Mouse (Mus musculus): ENCODE data around the gene Ago4.

Gene Ago4

DNA sequence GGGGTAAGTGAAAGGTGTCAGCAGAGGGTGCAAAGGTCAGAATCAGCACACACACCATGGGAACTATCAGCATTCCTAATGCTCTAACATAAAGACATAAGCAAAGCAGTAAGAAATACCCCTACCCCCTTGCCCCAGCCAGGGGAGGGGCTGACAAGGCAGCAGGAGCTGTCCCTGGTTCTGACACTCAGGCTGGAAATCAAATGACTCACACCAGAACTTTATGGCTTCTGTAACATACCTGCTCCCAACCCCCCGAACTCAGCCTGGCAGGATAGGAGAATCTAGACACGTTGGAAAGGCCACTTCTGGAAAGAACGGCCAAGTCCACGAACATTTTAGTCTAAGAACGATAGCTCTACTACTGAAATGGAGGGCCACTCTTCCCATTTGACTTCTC, 60.2 kb downstream of the Ago4 start:
- DNase-seq (ENCODE audit: low read depth, low spot score): peak; percentile 30

DNA sequence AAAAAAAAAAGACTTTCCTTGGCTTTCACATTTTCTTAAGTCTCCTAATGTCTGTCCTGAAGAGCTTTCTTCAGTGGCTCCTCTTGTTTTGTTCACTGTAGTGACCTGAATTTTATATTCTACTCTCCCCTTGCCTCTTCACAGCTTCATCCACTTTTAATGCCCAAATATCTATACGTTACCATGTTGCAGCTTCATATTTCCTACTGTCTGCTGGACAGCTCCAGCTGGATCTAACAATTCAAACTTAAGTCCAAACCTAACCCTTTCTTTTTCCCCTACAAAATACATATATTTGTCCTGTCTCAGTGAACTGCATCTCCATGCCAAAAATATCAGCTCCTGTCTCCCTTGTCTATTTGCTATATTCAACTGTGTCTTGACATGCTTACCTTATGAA, 63.9 kb downstream of the Ago4 start:
- DNase-seq (ENCODE audit: low read depth, low spot score): no peak

DNA sequence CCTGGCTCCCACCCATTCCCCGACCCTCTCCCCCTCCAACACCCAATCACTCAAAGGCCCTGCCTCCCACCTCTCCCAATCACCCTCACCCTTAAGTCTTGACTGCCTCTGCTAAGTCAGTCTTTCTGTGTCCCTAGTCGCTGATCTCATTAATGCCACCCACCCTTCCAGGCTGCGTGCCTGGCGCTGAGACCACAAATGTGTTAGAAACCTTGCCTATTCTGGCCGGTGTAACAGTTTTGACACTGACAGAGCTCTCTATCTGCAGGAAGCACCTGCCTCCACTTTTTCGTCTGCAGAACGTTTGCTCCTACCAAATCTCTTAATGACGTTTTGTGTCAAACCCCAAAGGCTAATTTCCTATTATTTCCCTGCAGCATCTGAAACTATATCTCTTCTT, 64.3 kb downstream of the Ago4 start:
- DNase-seq (ENCODE audit: low read depth, low spot score): no peak

DNA sequence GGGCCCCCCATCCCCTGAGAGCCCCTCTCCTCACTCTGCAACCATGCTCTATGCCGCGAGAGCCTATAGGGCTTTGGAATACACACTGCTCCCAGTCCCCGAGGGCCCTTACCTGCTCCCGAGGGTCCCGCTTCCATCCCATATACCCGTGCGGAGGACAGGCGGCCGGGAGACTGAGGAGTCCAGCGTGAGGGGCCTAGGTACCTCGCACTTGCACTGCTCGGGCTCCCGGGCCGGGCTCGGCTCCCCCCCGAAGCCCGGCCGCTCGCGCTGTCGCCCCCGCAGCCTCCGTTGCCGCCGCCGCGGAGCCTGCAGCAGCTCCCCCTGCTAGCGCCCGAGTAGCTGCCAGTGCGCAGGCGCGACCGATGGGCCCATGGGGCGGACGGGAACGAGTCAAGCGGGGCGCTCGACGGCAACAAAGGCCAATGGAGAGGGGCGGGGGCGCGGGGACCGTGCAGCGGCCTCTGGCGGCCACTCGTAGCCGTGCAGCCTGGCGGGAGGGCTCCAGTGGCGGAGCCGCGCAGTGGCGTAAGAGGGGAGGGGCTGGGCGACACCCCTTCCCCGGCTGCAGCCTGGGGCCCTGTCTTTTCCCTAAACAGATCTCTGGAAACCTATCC, 64.9 kb downstream of the Ago4 start, which contains the start of gene Ago1:
TSS of gene Ago1 (minus strand) at position 299 of the 617 bp plus-strand sequence.
- peak; percentile 92 for DNase-seq (ENCODE audit: low read depth, low spot score)

DNA sequence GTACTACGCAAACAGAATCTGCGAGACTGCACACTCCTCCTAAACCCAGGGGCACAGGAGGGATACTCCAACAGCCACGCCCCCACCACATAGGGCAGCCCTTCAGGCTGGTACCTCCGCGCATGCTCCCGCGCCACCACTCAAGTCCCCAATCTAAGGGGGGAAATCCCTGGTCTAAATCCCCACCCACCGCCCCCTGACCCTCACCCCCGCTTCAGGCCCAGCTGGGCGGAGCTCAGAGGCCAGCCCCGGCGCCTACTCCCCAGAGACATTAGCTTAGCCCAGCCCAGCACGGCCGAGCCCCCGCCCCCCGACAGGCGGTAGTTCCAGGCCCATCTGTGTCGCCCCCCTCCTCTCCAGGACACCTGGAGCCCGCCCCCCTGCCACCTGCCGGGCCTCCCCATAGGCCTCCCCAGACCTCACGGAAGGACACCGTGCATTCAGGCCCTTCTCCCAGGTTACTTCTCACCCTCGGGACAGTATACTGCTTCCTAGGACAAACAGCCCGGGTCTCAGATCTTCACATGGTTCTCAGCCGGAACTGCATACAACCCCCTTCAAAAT, 65.5 kb downstream of the Ago4 start:
- DNase-seq (ENCODE audit: low read depth, low spot score): peak; percentile 80

DNA sequence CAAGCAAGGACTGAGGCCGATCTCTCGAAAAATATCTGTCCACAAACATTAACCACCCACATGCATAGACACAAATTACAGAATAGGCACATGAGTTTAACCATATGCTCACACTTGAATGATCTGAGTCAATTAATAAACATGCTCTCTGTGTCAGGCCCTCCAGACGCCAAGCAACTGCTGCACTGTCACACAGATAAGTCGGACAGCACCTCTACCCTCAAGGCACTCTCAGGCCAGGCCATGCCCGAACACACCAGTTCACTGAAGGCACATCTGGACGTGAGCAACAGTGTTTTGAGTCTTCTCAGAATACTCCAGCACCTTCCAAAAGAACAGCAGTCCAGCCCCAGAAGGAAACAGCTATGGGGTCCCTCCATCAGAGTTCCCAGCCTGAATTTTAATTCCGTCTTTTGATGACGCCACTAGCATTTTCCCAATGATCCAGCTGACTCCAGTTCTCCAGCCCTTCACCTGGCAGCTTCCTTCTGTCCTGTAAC, 67.0 kb downstream of the Ago4 start:
- DNase-seq (ENCODE audit: low read depth, low spot score): no peak

DNA sequence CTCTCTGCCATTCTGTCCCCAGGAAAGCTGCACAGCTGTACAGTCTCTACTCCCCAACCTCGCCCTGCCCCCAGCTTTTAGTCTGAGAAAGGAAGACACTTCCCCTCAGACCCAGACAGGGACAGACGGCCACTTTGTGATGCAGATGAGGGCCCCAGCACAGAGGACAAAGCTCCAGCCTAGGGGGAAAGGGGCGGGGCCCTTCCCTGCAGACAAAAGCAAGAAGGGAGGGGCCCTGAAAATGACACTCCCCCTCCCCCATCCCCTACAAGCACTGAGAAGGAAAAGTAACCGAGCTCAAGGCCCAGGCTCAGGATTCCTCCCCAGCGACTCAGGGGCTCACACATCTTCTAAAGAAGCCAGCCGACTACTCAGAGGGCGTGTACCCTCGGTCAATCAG, 67.4 kb downstream of the Ago4 start:
- peak; percentile 38 for DNase-seq (ENCODE audit: low read depth, low spot score)

DNA sequence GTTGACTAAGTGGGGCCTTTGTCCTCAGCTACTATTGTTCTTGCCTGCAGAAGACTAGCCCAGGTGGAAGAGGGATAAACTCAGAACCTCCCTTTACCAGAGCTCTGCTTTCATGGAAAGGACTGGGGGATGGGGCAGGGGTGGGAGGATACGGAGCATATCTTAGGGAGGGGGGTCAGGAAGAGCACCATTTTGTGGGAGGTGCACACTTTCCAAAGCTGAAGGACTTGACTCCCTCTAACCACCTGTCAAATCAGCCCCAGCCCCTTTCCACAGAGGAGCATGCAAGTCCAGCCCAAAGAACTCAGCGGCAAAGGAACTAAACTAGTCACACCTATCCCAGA, 68.4 kb downstream of the Ago4 start:
- DNase-seq (ENCODE audit: low read depth, low spot score): no peak

DNA sequence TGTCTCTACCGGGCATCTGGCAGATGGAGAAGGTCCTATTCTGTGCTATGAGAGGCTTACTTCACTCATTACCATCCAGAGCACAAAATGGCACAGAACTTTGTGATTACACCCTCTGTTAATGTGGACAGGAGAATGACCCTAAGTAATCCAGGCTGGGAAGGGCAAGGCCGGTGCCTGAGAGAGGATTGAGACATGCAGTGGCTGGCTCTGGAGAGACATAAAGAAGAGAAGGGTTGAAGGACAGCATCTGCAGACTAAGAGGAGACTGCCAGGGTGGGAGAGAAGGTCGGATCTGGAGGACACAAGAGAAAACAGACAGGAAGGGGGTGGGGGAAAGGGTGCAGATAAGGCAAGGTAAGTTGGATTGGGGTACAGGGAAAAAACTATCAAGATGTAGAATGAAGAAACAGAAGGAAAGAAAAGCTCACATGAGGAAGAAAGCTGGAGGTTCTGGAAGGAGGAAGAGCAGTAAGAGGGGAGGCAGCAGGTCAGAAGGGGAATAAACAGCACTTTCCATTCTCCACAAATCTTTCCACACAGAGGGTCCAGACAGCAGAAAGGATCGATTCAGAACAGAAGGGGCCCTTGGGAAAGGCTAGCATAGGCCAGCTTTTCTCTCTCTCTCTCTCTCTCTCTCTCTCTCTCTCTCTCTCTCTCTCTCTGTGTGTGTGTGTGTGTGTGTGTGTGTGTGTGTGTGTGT, 68.9 kb downstream of the Ago4 start:
- no peak for DNase-seq (ENCODE audit: low read depth, low spot score)

DNA sequence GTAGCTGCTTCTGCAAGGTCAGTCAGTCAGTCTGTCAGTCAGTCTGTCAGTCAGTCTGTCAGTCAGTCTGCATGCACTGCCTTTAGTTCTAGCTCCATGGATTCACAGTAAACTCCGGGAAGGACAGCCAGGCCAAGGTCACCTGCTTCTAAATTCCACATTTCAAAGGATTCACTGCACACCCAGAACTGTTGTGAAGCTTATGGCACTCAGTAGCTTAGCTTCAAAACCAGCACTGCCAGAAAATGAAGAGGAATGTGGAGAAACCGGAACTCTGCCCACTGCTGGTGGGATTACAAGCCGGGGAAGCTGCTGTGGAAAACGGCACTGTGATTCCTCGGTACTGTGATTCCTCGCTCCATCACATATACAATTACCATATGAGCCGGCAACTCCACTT, 77.8 kb downstream of the Ago4 start:
- DNase-seq (ENCODE audit: low read depth, low spot score): no peak

DNA sequence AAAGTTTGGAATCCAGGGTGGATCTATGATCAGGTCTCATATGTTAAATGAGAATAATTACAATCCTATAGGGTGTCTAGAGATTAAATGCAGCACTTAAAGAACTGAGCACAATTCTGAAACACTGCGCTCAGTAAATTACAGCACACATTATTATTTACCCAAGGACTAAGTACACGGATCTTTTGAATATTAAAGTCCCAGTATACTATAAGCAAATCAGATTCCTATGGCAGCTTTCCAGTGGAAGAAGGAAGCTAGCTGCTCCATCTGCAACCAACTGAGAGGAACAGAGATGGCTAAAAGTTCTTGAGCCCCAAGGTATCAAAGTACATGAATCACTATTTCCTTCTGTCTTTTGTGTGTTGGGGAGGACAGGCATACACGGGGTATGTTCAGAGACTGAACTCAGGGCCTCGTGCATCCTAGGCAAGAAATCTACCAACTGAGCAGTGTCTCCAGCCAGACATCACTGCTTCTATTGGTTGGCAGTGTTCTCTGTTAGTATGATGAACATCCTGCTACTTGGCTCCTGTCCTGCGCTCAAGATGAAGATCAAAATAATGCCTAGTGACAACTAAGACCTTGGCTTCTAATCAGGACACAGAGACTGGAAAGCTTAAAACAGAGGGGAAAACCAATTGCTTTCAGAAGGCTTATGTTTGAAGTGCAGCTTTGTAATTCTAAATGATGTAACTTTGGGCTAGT, 78.6 kb downstream of the Ago4 start:
- no peak for DNase-seq (ENCODE audit: low read depth, low spot score)

DNA sequence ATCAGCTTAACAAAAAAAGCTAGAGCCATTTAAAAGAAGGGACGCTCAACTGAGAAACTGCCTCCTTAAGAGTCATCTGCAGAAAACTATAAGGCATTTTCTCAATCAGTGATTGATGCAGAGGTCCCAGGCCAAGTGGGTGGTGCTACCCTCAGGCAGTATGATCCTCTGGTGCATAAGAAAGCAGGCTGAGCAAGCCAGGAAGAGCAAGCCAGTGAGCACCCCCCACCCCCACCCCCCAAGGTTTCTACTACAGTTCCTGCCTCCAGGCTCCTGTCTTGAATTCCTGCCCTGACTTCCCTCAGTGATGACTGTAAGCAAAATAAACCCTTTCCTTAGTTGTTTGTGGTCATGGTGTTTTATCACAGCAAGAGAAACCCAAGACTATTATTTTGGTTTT, 83.0 kb downstream of the Ago4 start:
- no peak for DNase-seq (ENCODE audit: low read depth, low spot score)

DNA sequence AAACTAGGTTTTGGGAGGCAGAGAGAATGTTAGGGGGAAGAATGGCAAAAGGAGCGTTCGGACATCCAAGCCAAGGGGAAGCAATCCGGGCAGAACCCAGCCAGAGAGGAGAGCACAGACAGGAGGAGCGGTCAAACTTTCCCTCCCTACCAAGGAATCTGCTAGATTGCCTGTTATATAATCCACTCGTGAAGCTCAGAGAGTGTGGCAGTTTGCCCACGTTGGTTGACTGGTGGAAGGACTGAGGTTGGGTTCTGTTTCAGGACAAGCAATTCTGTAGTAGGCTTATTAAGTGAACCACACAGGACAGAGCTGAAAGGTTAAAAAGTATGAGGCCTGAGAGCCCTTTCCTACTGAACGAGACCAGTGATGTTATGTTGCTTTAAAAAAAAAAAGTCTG, 86.1 kb downstream of the Ago4 start:
- no peak for DNase-seq (ENCODE audit: low read depth, low spot score)

DNA sequence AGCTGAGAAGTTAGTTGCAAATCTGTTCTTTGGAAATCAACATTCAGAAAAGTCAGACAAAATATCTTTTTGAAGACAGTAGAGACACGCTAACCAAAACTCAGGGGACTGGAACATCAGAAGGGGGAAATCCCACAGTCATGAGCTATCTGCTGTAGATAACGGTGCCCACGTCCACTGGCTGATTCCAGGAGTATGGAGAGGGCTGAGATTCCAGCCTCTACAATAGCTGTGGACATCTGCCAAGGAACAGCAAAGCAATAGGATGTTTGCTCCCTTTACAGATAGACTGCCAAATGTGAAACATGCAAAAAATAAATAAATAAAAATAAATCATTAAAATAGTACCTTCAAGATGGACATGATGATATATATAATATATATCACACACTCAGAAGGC, 88.7 kb downstream of the Ago4 start:
- no peak for DNase-seq (ENCODE audit: low read depth, low spot score)
